Comparison of ENCODE assay signal across 20 mouse cellular contexts in the genomic region with DNA sequence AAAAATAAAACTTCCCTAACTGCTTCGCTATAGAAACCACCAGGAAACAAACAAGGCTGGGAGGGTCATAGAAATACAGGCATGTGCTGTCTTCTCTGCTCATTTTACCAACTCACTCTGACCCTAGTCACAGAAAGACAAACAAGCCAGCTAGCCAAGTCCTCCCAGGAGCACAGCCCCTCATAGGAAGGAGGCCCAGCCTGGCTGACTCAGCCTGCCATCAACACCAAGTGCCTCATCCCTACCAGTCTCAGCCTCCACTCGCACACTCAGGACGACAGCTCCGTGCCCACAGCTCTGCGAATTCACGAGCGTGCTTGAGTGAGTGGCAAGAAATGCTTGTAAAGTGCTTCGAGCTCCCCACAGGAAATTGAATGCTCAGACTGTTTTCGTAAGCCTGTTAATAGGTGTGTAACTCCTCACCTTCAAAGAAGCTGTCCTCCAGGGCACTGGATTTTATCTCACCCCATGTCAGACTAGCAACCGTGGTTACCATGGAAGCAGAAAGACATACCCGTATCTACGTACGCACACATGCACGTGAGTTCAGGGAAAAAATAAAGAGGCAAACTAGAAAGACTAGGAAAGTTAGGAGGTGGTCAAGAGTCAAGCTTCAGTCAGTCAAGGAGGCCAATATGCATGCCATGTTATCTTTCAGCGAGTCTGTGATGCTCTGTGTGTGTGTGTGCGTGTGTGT. TPM values are rescaled to one million over a fixed set of nuclear protein-coding genes. Genes with fewer than 3 reads are reported as not detected.
DNase-seq lines count a peak whose midpoint lies in the region; ATAC-seq and TF ChIP-seq lines count a peak whose summit lies in the region.
"Had no signal": no experiment of that assay in that cellular context is flagged by ENCODE, and none has a peak within 500 bp of the region (broad histone marks: within the 10 kb centered on the region; RNA-seq: fewer than 3 reads in every experiment).

No protein-coding gene starts in this region.

- 0 out of 2 replicates have a peak overlapping the region, but pooled peaks have one; percentile 6 for H3K27ac ChIP-seq in heart, embryonic 11.5 days (ENCODE audit: low read depth, low read length)
- no peak overlapping the region for H3K27ac ChIP-seq in midbrain, postnatal 0 days (ENCODE audit: low read depth, low read length)
- H3K27ac ChIP-seq: gastrocnemius, adult 2 months; heart, embryonic 10.5 days; hindbrain, embryonic 15.5 days; layer of hippocampus, adult 2 months; midbrain, embryonic 12.5 days had no signal

- H3K9me3 ChIP-seq in heart, embryonic 11.5 days (replicated peaks; ENCODE audit: control insufficient read depth, low read length): no peaks in the 10 kb centered on the region
- H3K9me3 ChIP-seq in midbrain, postnatal 0 days (ENCODE audit: low read length): no peaks in the 10 kb centered on the region
- H3K9me3 ChIP-seq: heart, embryonic 10.5 days; hindbrain, embryonic 15.5 days; midbrain, embryonic 12.5 days had no signal

- no peak for ATAC-seq in heart, embryonic 11.5 days (replicated peaks; ENCODE audit: insufficient number of reproducible peaks, low FRiP score, low TSS enrichment)
- peak; percentile 53; the same call in 1 of the 2 replicates for ATAC-seq in midbrain, postnatal 0 days (ENCODE audit: low FRiP score)

- H3K36me3 ChIP-seq in heart, embryonic 11.5 days (ENCODE audit: control insufficient read depth, insufficient read depth, low read length): no peaks in the 10 kb centered on the region
- H3K36me3 ChIP-seq in midbrain, postnatal 0 days (ENCODE audit: insufficient read depth, low read length): no peaks in the 10 kb centered on the region
- H3K36me3 ChIP-seq: heart, embryonic 10.5 days; hindbrain, embryonic 15.5 days; midbrain, embryonic 12.5 days had no signal

- H3K27me3 ChIP-seq in heart, embryonic 11.5 days (ENCODE audit: control insufficient read depth, insufficient read depth, low read length): no peaks in the 10 kb centered on the region
- no peaks in the 10 kb centered on the region for H3K27me3 ChIP-seq in midbrain, postnatal 0 days (ENCODE audit: insufficient read depth, low read length)

- no peak overlapping the region for H3K4me2 ChIP-seq in heart, embryonic 11.5 days
- H3K4me2 ChIP-seq in midbrain, postnatal 0 days (ENCODE audit: low read depth, low read length, poor library complexity, severe bottlenecking): no peak overlapping the region
- H3K4me2 ChIP-seq: hindbrain, embryonic 15.5 days; lung, embryonic 14.5 days; midbrain, embryonic 12.5 days had no signal

- no peak overlapping the region for H3K9ac ChIP-seq in heart, embryonic 11.5 days (ENCODE audit: low read depth, low read length)
- no peak overlapping the region for H3K9ac ChIP-seq in midbrain, postnatal 0 days (replicated peaks; ENCODE audit: low read length, poor library complexity, severe bottlenecking)
- H3K9ac ChIP-seq: hindbrain, embryonic 15.5 days; lung, embryonic 14.5 days; midbrain, embryonic 12.5 days had no signal

- TF ChIP-seq CTCF in midbrain, postnatal 0 days (IDR thresholded peaks at IDR 0.05): no peak

- 64% methylated on average over 16 of the region's 16 CpGs for WGBS in heart, embryonic 11.5 days (ENCODE audit: insufficient replicate concordance)
- 45% methylated on average over 16 of the region's 16 CpGs for WGBS in midbrain, postnatal 0 days

- peaks cover 9% of the 10 kb centered on the region for H3K4me1 ChIP-seq in heart, embryonic 11.5 days (ENCODE audit: control insufficient read depth, insufficient read depth, low read length)
- H3K4me1 ChIP-seq in midbrain, postnatal 0 days (ENCODE audit: insufficient read depth, low read length): no peaks in the 10 kb centered on the region; the same call in 1 of the 2 replicates

- intact Hi-C loops in heart, postnatal 14 days (cut with DNase I): no loop called here

- H3K4me3 ChIP-seq in heart, embryonic 11.5 days (ENCODE audit: low read depth, low read length): no peak overlapping the region
- no peak overlapping the region for H3K4me3 ChIP-seq in midbrain, postnatal 0 days (ENCODE audit: low read depth, low read length)
- H3K4me3 ChIP-seq: erythroblast, embryonic 14.5 days; gastrocnemius, adult 2 months; heart, embryonic 10.5 days; hindbrain, embryonic 15.5 days; layer of hippocampus, adult 2 months; midbrain, embryonic 12.5 days had no signal

- no peak for DNase-seq in heart, postnatal 14 days
- DNase-seq in right cerebral cortex, adult 18-20 months: peak; percentile 45
- no peak for DNase-seq in right cerebral cortex, postnatal 4 days
- peak; percentile 44 for DNase-seq in c-Kit-positive CD71-positive TER-119-positive erythroid progenitor cells, embryonic 14.5 days (ENCODE audit: low spot score)
- peak; percentile 21 for DNase-seq in midbrain, postnatal 0 days (ENCODE audit: low spot score)
- DNase-seq in cerebellum, adult 8-10 months: no peak
- DNase-seq in adrenal gland, postnatal 10 days: no peak
- DNase-seq: gastrocnemius, adult 2 months; kidney, adult 8-10 months; lung, embryonic 14.5 days had no signal

RNA-seq across cellular contexts. Expression of a gene that starts 23.5 kb away (rescaled TPM):
- not detected in 2 replicates for polyA plus RNA-seq in heart, embryonic 11.5 days (2014; fragmentation: Nextera tagmentation; extraction: Ambion mirVana)
- total RNA-seq in heart, postnatal 14 days (2021): not detected
- not detected in 2 replicates for total RNA-seq in midbrain, postnatal 0 days (2014; rRNA removed)
- polyA plus RNA-seq in midbrain, postnatal 0 days (2015; fragmentation: Nextera tagmentation; extraction: Ambion mirVana): 0.27 TPM in 1 of 2 replicates, not detected in the other
- total RNA-seq in adrenal gland, postnatal 10 days (2021): not detected
- total RNA-seq: adrenal gland, adult 18-20 months; common myeloid progenitor, adult 5-6 weeks; gastrocnemius, adult 2 months; layer of hippocampus, adult 2 months; neutrophil, adult 5-6 weeks had no signal
- polyA plus RNA-seq: heart, embryonic 10.5 days; hindbrain, embryonic 15.5 days; limb, embryonic 11.5 days; lung, embryonic 14.5 days had no signal

RNA-seq across cellular contexts. Expression of a gene that starts 56.2 kb away (rescaled TPM):
- polyA plus RNA-seq in heart, embryonic 11.5 days (2014; fragmentation: Nextera tagmentation; extraction: Ambion mirVana): 11.2 and 11.3 TPM in 2 replicates
- total RNA-seq in heart, postnatal 14 days (2021): 1 to 10 TPM; 6.3 to 7.8 TPM
- total RNA-seq in midbrain, postnatal 0 days (2014; rRNA removed): 90.5 and 106 TPM in 2 replicates
- 114 and 119 TPM in 2 replicates for polyA plus RNA-seq in midbrain, postnatal 0 days (2015; fragmentation: Nextera tagmentation; extraction: Ambion mirVana)
- 10 to 100 TPM; 25.9 to 29.4 TPM for total RNA-seq in adrenal gland, postnatal 10 days (2021)

RNA-seq across cellular contexts. Expression of a gene that starts 56.2 kb away (rescaled TPM):
- 7.2 and 15.2 TPM in 2 replicates for polyA plus RNA-seq in heart, embryonic 11.5 days (2014; fragmentation: Nextera tagmentation; extraction: Ambion mirVana)
- 10 to 100 TPM; 44.8 to 45.9 TPM for total RNA-seq in heart, postnatal 14 days (2021)
- total RNA-seq in midbrain, postnatal 0 days (2014; rRNA removed): 8.9 and 10.6 TPM in 2 replicates
- 8.7 and 9.2 TPM in 2 replicates for polyA plus RNA-seq in midbrain, postnatal 0 days (2015; fragmentation: Nextera tagmentation; extraction: Ambion mirVana)
- 10 to 100 TPM; 47.4 to 58.4 TPM for total RNA-seq in adrenal gland, postnatal 10 days (2021)

Comparison
In these comparisons a context has a peak if more than half of its experiments do, and no peak if none do; other contexts are left out.
1. DNase-seq: peak in right cerebral cortex, adult 18-20 months (single experiment), c-Kit-positive CD71-positive TER-119-positive erythroid progenitor cells, embryonic 14.5 days (single experiment) and midbrain, postnatal 0 days (single experiment); none in heart, postnatal 14 days (0 of 2), right cerebral cortex, postnatal 4 days (single experiment), cerebellum, adult 8-10 months (single experiment) and adrenal gland, postnatal 10 days (single experiment).